Mouse (Mus musculus) bone marrow macrophage, adult 2 months (primary cell): ENCODE results near the gene Bola2.

Source experiments
- CTCF ChIP-seq: IDR thresholded peaks from 2 replicates; pipeline ENCODE4 v1.5.1; 2012; ENCODE audit warnings: low read depth, mild to moderate bottlenecking, low read length, moderate library complexity
- POLR2A ChIP-seq: IDR thresholded peaks from 2 replicates; pipeline ENCODE4 v1.6.1; 2012; ENCODE audit warnings: mild to moderate bottlenecking, low read depth, low read length, borderline replicate concordance

DNA sequence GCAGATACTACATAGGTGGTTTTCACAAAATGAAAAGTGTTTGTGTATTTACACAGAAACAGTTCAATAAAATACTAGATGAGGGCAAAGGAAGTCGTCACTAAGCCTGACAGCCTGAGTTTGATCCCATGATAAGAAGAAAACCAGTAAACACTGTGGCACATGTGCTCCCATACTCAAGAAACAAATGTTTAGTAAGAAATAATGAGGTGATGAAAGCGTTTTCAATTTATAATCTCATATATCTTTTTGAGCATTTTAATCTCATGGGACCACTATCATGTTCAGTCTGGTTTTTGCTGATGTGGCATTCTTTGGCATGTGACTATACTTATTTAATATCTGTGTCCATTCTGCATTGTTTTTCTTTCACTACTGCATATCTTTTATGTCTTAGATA is 41.2 kb upstream of the Bola2 start:
- TF ChIP-seq CTCF (no peak), POLR2A (no peak)
